Mouse (Mus musculus) mouse trophoblast stem cell (cell line): ENCODE results near the gene Olfr43.

Source experiments
- in situ Hi-C, 2 experiments: fragments of 300-500 bp; cut with MseI, MboI; formaldehyde crosslinking; loops; 2 replicates in 1 of 2; 3 replicates in 1 of 2; pipeline ENCODE4 v1.15.1; 2025

Gene Olfr43

GRCm38 (mm10) chr11:74211279-74211678 lies at the start of gene Olfr43:
Gene Olfr43, minus strand, starts transcription at chr11:74211379.
- in situ Hi-C loops, result no loop called here

GRCm38 (mm10) chr11:74259508-74259907 lies 48.3 kb upstream of the Olfr43 start, which contains the start of gene Olfr406:
Gene Olfr406, plus strand, starts transcription at chr11:74259808.
- in situ Hi-C loops, result no loop called here

GRCm38 (mm10) chr11:74241201-74241600 lies 30.0 kb upstream of the Olfr43 start:
- in situ Hi-C loops, result no loop called here

GRCm38 (mm10) chr11:74185949-74186348 lies 25.2 kb downstream of the Olfr43 start, which contains the start of gene Olfr403:
Gene Olfr403, plus strand, starts transcription at chr11:74186249.
- in situ Hi-C loops, result no loop called here

GRCm38 (mm10) chr11:74183745-74184144 lies 27.4 kb downstream of the Olfr43 start:
- in situ Hi-C loops, result no loop called here

GRCm38 (mm10) chr11:74183168-74183567 lies 28.0 kb downstream of the Olfr43 start:
- in situ Hi-C loops, result no loop called here

GRCm38 (mm10) chr11:74168771-74169170 lies 42.4 kb downstream of the Olfr43 start:
- in situ Hi-C loops, result no loop called here
